Mouse (Mus musculus) embryonic facial prominence, embryonic 14.5 days (tissue): ENCODE data around the gene Cpa3. TPM values are rescaled to one million over a fixed set of nuclear protein-coding genes. Genes with fewer than 3 reads are reported as not detected.

Experiments
- ATAC-seq: fragments of 200-750 bp; cut with Nextera tagmentation; 2 replicates; pipeline ENCODE4 v1.8.0; 2017; ENCODE audit warnings: low read depth, moderate number of reproducible peaks, moderate TSS enrichment
- DNase-seq: peaks from one replicate; pipeline ENCODE4 v3.0.0-alpha.2; 2015; ENCODE audit warnings: low spot score
- H3K27ac ChIP-seq: fragments of 300-500 bp; sonication (generic); replicated peaks from 2 replicates; pipeline ENCODE4 v1.5.1; 2014; ENCODE audit warnings: low read depth, mild to moderate bottlenecking, low read length, moderate library complexity
- H3K27me3 ChIP-seq: fragments of 300-500 bp; sonication (generic); replicated peaks from 2 replicates; pipeline ENCODE4 v1.6.1; 2014; ENCODE audit warnings: low read length; ENCODE audit not compliant: control insufficient read depth, insufficient read depth
- H3K36me3 ChIP-seq: fragments of 300-500 bp; sonication (generic); 2 replicates; pipeline ENCODE4 v1.6.1; 2014; ENCODE audit warnings: low read length, mixed read lengths; ENCODE audit not compliant: control insufficient read depth, insufficient read depth
- H3K4me1 ChIP-seq: fragments of 300-500 bp; sonication (generic); 2 replicates; pipeline ENCODE4 v1.6.1; 2014; ENCODE audit warnings: antibody characterized with exemption, low read length; ENCODE audit not compliant: control insufficient read depth, insufficient read depth
- H3K4me2 ChIP-seq: fragments of 300-500 bp; sonication (generic); 2 replicates; pipeline ENCODE4 v1.6.1; 2014; ENCODE audit warnings: low read depth, mild to moderate bottlenecking, low read length, moderate library complexity, mixed read lengths
- H3K4me3 ChIP-seq: fragments of 300-500 bp; sonication (generic); 2 replicates; pipeline ENCODE4 v1.5.1; 2014; ENCODE audit warnings: low read depth, mild to moderate bottlenecking, low read length
- H3K9ac ChIP-seq: fragments of 300-500 bp; sonication (generic); 2 replicates; pipeline ENCODE4 v1.6.1; 2014; ENCODE audit warnings: low read depth, mild to moderate bottlenecking, low read length, moderate library complexity, mixed read lengths
- H3K9me3 ChIP-seq: fragments of 300-500 bp; sonication (generic); 2 replicates; pipeline ENCODE4 v1.6.1; 2016; ENCODE audit warnings: low read length; ENCODE audit not compliant: control insufficient read depth
- WGBS: fragments of 180-500 bp; shearing (Covaris S2); extraction: QIAGEN DNeasy Blood & Tissue Kit; methylation state at CpG from one replicate; pipeline ENCODE4 v1.1.7; 2014; 5-methylcytosine and 5-hydroxymethylcytosine counted together
- polyA plus RNA-seq: library from polyadenylated mRNA; unstranded; fragments of >200 nt; fragmentation: Nextera tagmentation; extraction: Ambion mirVana; gene quantifications from 2 replicates; pipeline ENCODE4 v1.2.1, GENCODE M21; 2014

Cpa3 gene
- polyA plus RNA-seq, 1 experiment from 2014 or later, result 176 TPM

- no peak overlapping the region for H3K9ac ChIP-seq
- H3K9me3 ChIP-seq, result no peaks in the 10 kb centered on the region
- no peaks in the 10 kb centered on the region for H3K36me3 ChIP-seq
- no peak overlapping the region for H3K4me2 ChIP-seq
- no peak for ATAC-seq
- no peaks in the 10 kb centered on the region for H3K4me1 ChIP-seq
- H3K27me3 ChIP-seq, result no peaks in the 10 kb centered on the region
- DNase-seq, result no peak
- 86% methylated on average over 1 of the region's 1 CpGs for WGBS
- no peak overlapping the region for H3K27ac ChIP-seq
- H3K4me3 ChIP-seq, result no peak overlapping the region
These were observed 13.0 kb downstream of the Cpa3 start for GRCm38 (mm10) chr3:20229027-20229426.

GRCm38 (mm10) chr3:20225429-20225828 lies 16.6 kb downstream of the Cpa3 start:
- no peaks in the 10 kb centered on the region for H3K9me3 ChIP-seq
- ATAC-seq (no peak), DNase-seq (no peak)
- H3K4me3 ChIP-seq, result no peak overlapping the region
- H3K9ac ChIP-seq, result no peak overlapping the region
- H3K4me2 ChIP-seq, result no peak overlapping the region
- no peaks in the 10 kb centered on the region for H3K27me3 ChIP-seq
- H3K27ac ChIP-seq, result no peak overlapping the region
- no peaks in the 10 kb centered on the region for H3K4me1 ChIP-seq
- no peaks in the 10 kb centered on the region for H3K36me3 ChIP-seq
- 74% methylated on average over 2 of the region's 2 CpGs for WGBS

GRCm38 (mm10) chr3:20222926-20223698 lies 18.9 kb downstream of the Cpa3 start:
- Histone ChIP-seq H3K9me3 (no peaks in the 10 kb centered on the region), H3K4me2 (no peak overlapping the region), H3K4me1 (no peaks in the 10 kb centered on the region), H3K9ac (no peak overlapping the region), H3K4me3 (no peak overlapping the region), H3K27me3 (no peaks in the 10 kb centered on the region), H3K36me3 (no peaks in the 10 kb centered on the region), H3K27ac (no peak overlapping the region)
- ATAC-seq, result no peak
- DNase-seq, result no peak
- WGBS, result 86% methylated on average over 9 of the region's 9 CpGs

GRCm38 (mm10) chr3:20222136-20222535 lies 19.8 kb downstream of the Cpa3 start:
- Histone ChIP-seq H3K36me3 (no peaks in the 10 kb centered on the region), H3K4me3 (no peak overlapping the region), H3K4me2 (no peak overlapping the region), H3K27me3 (no peaks in the 10 kb centered on the region), H3K9me3 (no peaks in the 10 kb centered on the region), H3K9ac (no peak overlapping the region), H3K4me1 (no peaks in the 10 kb centered on the region), H3K27ac (no peak overlapping the region)
- DNase-seq (no peak), ATAC-seq (no peak)
- WGBS, result 59% methylated on average over 3 of the region's 3 CpGs

- H3K27ac ChIP-seq, result no peak overlapping the region
- no peak overlapping the region for H3K9ac ChIP-seq
- 26% methylated on average over 6 of the region's 6 CpGs for WGBS
- DNase-seq (peak; percentile 57), ATAC-seq (no peak)
- H3K36me3 ChIP-seq, result no peaks in the 10 kb centered on the region
- no peaks in the 10 kb centered on the region for H3K4me1 ChIP-seq
- no peaks in the 10 kb centered on the region for H3K27me3 ChIP-seq
- no peak overlapping the region for H3K4me3 ChIP-seq
- H3K9me3 ChIP-seq, result no peaks in the 10 kb centered on the region
- H3K4me2 ChIP-seq, result no peak overlapping the region
These were observed 43.1 kb downstream of the Cpa3 start for GRCm38 (mm10) chr3:20198869-20199268.

- ATAC-seq, result no peak
- Histone ChIP-seq H3K9ac (no peak overlapping the region), H3K27me3 (no peaks in the 10 kb centered on the region), H3K4me1 (no peaks in the 10 kb centered on the region), H3K4me3 (no peak overlapping the region), H3K36me3 (no peaks in the 10 kb centered on the region), H3K4me2 (no peak overlapping the region), H3K9me3 (no peaks in the 10 kb centered on the region), H3K27ac (no peak overlapping the region)
- 88% methylated on average over 10 of the region's 10 CpGs for WGBS
- no peak for DNase-seq
These were observed 44.1 kb downstream of the Cpa3 start for GRCm38 (mm10) chr3:20197878-20198277.

GRCm38 (mm10) chr3:20188976-20189675 lies 52.9 kb downstream of the Cpa3 start:
- DNase-seq, result peak; percentile 49
- Histone ChIP-seq H3K36me3 (no peaks in the 10 kb centered on the region), H3K4me2 (no peak overlapping the region), H3K27me3 (no peaks in the 10 kb centered on the region), H3K9me3 (no peaks in the 10 kb centered on the region), H3K27ac (no peak overlapping the region), H3K4me3 (no peak overlapping the region), H3K9ac (no peak overlapping the region), H3K4me1 (no peaks in the 10 kb centered on the region)
- WGBS, result 42% methylated on average over 5 of the region's 5 CpGs
- no peak for ATAC-seq

GRCm38 (mm10) chr3:20172394-20172793 lies 69.6 kb downstream of the Cpa3 start:
- Histone ChIP-seq H3K4me2 (no peak overlapping the region), H3K4me1 (no peaks in the 10 kb centered on the region), H3K27me3 (no peaks in the 10 kb centered on the region), H3K36me3 (no peaks in the 10 kb centered on the region), H3K4me3 (no peak overlapping the region), H3K9ac (no peak overlapping the region), H3K9me3 (no peaks in the 10 kb centered on the region), H3K27ac (no peak overlapping the region)
- ATAC-seq (no peak), DNase-seq (no peak)
- 99% methylated on average over 6 of the region's 6 CpGs for WGBS

GRCm38 (mm10) chr3:20167487-20167886 lies 74.5 kb downstream of the Cpa3 start:
- no peaks in the 10 kb centered on the region for H3K4me1 ChIP-seq
- H3K27ac ChIP-seq, result no peak overlapping the region
- no peak overlapping the region for H3K9ac ChIP-seq
- no peak for ATAC-seq
- no peak overlapping the region for H3K4me3 ChIP-seq
- DNase-seq, result no peak
- no peaks in the 10 kb centered on the region for H3K27me3 ChIP-seq
- H3K9me3 ChIP-seq, result no peaks in the 10 kb centered on the region
- 69% methylated on average over 1 of the region's 1 CpGs for WGBS
- H3K36me3 ChIP-seq, result no peaks in the 10 kb centered on the region
- H3K4me2 ChIP-seq, result no peak overlapping the region
